Comparison of ENCODE assay signal across 23 mouse cellular contexts in the genomic region with DNA sequence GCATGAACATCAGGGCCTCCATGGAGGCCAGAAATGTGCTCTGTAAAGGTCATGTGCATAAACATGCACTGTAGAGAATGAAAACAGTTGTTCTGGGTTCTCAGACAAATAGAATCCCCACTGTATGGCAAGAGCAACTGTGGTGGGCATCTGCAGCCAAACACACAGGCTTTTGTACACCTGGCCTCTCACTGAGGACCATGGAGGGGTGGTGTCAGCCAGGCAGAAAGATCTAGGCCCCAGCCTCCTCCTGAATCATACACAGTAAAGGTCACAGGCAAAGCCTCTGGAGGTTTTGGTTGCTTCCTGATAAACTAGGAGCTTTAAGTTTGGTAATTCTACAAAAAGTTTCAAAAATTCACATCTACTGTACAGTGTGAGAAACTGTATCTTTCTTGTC.
"Had no signal": no experiment of that assay in that cellular context is flagged by ENCODE, and none has a peak within 500 bp of the region (broad histone marks: within the 10 kb centered on the region; RNA-seq: fewer than 3 reads in every experiment).

No protein-coding gene starts in this region.

- H3K36me3 ChIP-seq: heart, embryonic 10.5 days; heart, embryonic 12.5 days; hindbrain, embryonic 12.5 days; intestine, embryonic 15.5 days; limb, embryonic 10.5 days had no signal

- H3K27ac ChIP-seq: heart, embryonic 10.5 days; hindbrain, embryonic 10.5 days; hindbrain, embryonic 12.5 days; hindbrain, embryonic 14.5 days; intestine, embryonic 15.5 days; layer of hippocampus, adult 2 months; left cerebral cortex, adult 2 months; limb, embryonic 10.5 days; limb, embryonic 12.5 days had no signal

- DNase-seq: gastrocnemius, postnatal 14 days; heart, adult 18-20 months; heart, postnatal 10 days; heart, postnatal 4 days; kidney, adult 18-20 months; kidney, postnatal 10 days; kidney, postnatal 25 days; kidney, postnatal 4 days; liver had no signal

- H3K27me3 ChIP-seq: heart, embryonic 12.5 days; hindbrain, embryonic 12.5 days; intestine, embryonic 15.5 days; limb, embryonic 12.5 days had no signal

- H3K9me3 ChIP-seq: heart, embryonic 10.5 days; heart, embryonic 12.5 days; hindbrain, embryonic 10.5 days; hindbrain, embryonic 12.5 days; intestine, embryonic 15.5 days; limb, embryonic 10.5 days; limb, embryonic 12.5 days had no signal

- H3K4me2 ChIP-seq: heart, embryonic 12.5 days; hindbrain, embryonic 12.5 days; hindbrain, embryonic 14.5 days; intestine, embryonic 15.5 days; limb, embryonic 12.5 days; liver, embryonic 11.5 days had no signal

- ATAC-seq: hindbrain, embryonic 16.5 days; inflammation-experienced regulatory T-cells, adult 6 months; intestine, embryonic 15.5 days; intestine, postnatal 0 days had no signal

- H3K4me3 ChIP-seq: heart, embryonic 10.5 days; heart, embryonic 12.5 days; hindbrain, embryonic 10.5 days; hindbrain, embryonic 12.5 days; intestine, embryonic 15.5 days; layer of hippocampus, adult 2 months; left cerebral cortex, adult 2 months; limb, embryonic 10.5 days; limb, embryonic 12.5 days had no signal

- H3K9ac ChIP-seq: heart, embryonic 12.5 days; hindbrain, embryonic 12.5 days; hindbrain, embryonic 14.5 days; intestine, embryonic 15.5 days; limb, embryonic 12.5 days had no signal
